Mouse (Mus musculus) stomach, embryonic 14.5 days (tissue): ENCODE data around the gene Polh. TPM values are rescaled to one million over a fixed set of nuclear protein-coding genes. Genes with fewer than 3 reads are reported as not detected.
A peak's percentile ranks its signal among the peaks of the same experiment; 100 is the strongest.

ENCODE experiments used
- ATAC-seq: fragments of 200-750 bp; cut with Nextera tagmentation; 2 replicates; pipeline ENCODE4 v1.8.0; 2017; ENCODE audit warnings: low read depth, moderate TSS enrichment; ENCODE audit not compliant: insufficient number of reproducible peaks, insufficient read depth, low FRiP score
- H3K27ac ChIP-seq: fragments of 300-500 bp; sonication (generic); 2 replicates; pipeline ENCODE4 v1.5.1; 2014; ENCODE audit warnings: mild to moderate bottlenecking, low read length, moderate library complexity, mixed read lengths
- H3K27me3 ChIP-seq: fragments of 300-500 bp; sonication (generic); 2 replicates; pipeline ENCODE4 v1.6.1; 2014; ENCODE audit warnings: low read length, control low read depth, mixed read lengths; ENCODE audit not compliant: control insufficient read depth, insufficient read depth
- H3K36me3 ChIP-seq: fragments of 300-500 bp; sonication (generic); 2 replicates; pipeline ENCODE4 v1.6.1; 2014; ENCODE audit warnings: mild to moderate bottlenecking, control low read depth, low read length, moderate library complexity, mixed read lengths; ENCODE audit not compliant: control insufficient read depth, insufficient read depth
- H3K4me1 ChIP-seq: fragments of 300-500 bp; sonication (generic); 2 replicates; pipeline ENCODE4 v1.6.1; 2014; ENCODE audit warnings: low read length, control low read depth, mixed read lengths; ENCODE audit not compliant: control insufficient read depth, insufficient read depth
- H3K4me2 ChIP-seq: fragments of 300-500 bp; sonication (generic); replicated peaks from 2 replicates; pipeline ENCODE4 v1.6.1; 2014; ENCODE audit warnings: low read depth, low read length, control low read depth
- H3K4me3 ChIP-seq: fragments of 300-500 bp; sonication (generic); 2 replicates; pipeline ENCODE4 v1.5.1; 2014; ENCODE audit warnings: low read depth, low read length, control low read depth
- H3K9ac ChIP-seq: fragments of 300-500 bp; sonication (generic); replicated peaks from 2 replicates; pipeline ENCODE4 v1.6.1; 2014; ENCODE audit warnings: low read depth, mild to moderate bottlenecking, control low read depth, low read length, moderate library complexity, mixed read lengths
- H3K9me3 ChIP-seq: fragments of 300-500 bp; sonication (generic); 2 replicates; pipeline ENCODE4 v1.6.1; 2016; ENCODE audit warnings: low read depth, low read length, control low read depth; ENCODE audit not compliant: control insufficient read depth
- WGBS: fragments of 180-500 bp; shearing (Covaris S2); extraction: QIAGEN DNeasy Blood & Tissue Kit; methylation state at CpG from one replicate; pipeline ENCODE4 v1.1.7; 2014; 5-methylcytosine and 5-hydroxymethylcytosine counted together
- polyA plus RNA-seq: library from polyadenylated mRNA; unstranded; fragments of >200 nt; fragmentation: Nextera tagmentation; extraction: Ambion mirVana; gene quantifications from 2 replicates; pipeline ENCODE4 v1.2.1, GENCODE M21; 2014

The Polh gene
- polyA plus RNA-seq, 1 experiment from 2014 or later = 14.7 TPM

DNA sequence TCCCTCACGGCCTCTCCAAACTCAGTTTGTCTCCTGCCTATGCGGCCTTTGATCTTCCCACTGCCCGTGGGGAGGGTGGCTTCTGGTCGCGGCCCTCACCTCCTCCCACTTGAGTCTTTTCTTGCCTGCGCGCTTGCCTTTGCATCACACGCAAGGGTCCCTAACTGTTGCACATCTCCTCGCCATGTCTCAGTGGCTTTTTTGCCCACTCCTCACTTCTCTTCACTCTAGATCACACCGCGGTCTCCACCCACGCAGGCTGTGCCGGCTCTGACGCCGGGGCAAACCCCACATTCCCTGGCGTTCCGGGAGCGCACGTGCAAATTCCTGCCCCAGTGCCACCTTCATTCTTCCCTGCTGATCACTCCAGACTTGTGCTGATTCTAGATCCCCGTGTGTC, 633 bp upstream of the Polh start:
- peak overlapping the region; percentile 76 for H3K4me3 ChIP-seq
- peak overlapping the region; percentile 62 for H3K4me2 ChIP-seq
- peaks cover 14% of the 10 kb centered on the region; the same call in 1 of the 2 replicates for H3K4me1 ChIP-seq
- H3K36me3 ChIP-seq = peaks cover 38% of the 10 kb centered on the region
- H3K27me3 ChIP-seq = no peaks in the 10 kb centered on the region
- under 1% methylated on average over 20 of the region's 20 CpGs for WGBS
- H3K9me3 ChIP-seq = no peaks in the 10 kb centered on the region
- H3K27ac ChIP-seq = peak overlapping the region; percentile 61
- peak overlapping the region; percentile 64 for H3K9ac ChIP-seq
- no peak for ATAC-seq

DNA sequence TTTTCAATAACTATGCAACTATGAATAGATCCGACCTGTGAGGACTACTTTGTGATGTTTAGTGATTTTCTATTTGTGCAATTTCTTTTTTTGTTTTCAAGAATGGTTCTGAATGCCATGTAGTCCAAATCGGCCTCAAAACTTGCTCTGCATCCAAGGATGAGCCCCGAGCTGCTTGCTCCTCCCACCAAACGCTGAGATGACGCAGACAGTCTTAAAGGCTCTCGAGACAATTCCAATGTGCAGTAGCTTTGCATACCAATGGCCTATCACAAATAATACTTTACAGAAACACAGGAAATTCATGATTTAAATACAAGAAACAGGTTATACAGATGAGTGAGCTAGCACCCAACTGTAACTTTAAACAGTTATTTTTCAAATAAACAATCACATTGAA, 1.3 kb downstream of the Polh start:
- peak overlapping the region; percentile 64; the same call in 1 of the 2 replicates for H3K9ac ChIP-seq
- H3K4me1 ChIP-seq = peaks cover 14% of the 10 kb centered on the region; the same call in 1 of the 2 replicates
- WGBS = 61% methylated on average over 6 of the region's 6 CpGs
- ATAC-seq = no peak
- H3K4me2 ChIP-seq = peak overlapping the region; percentile 83
- no peak overlapping the region for H3K27ac ChIP-seq
- no peaks in the 10 kb centered on the region for H3K9me3 ChIP-seq
- no peaks in the 10 kb centered on the region for H3K27me3 ChIP-seq
- H3K36me3 ChIP-seq = peaks cover 35% of the 10 kb centered on the region; the same call in 1 of the 2 replicates
- H3K4me3 ChIP-seq = peak overlapping the region; percentile 76; the same call in 1 of the 2 replicates

DNA sequence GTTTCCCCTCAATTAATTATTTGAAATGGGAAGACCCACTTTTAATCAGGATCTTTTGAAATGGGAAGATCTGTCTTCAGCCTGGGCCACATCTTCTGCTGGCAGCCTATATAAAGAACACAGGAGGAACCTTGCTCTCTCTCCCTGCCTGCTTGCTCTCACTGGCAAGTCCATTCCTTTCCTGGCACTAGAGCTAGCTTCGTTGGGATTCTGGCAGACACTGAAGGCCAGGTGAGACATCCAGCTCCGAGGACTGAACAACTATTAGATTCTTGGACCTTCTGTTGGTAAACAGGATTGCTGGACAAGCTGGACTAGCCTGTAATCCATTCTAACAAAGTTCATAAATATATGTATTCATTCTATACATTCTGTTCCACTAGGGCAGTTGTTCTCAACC, 13.6 kb downstream of the Polh start:
- Histone ChIP-seq H3K4me1 (no peaks in the 10 kb centered on the region), H3K4me3 (no peak overlapping the region), H3K36me3 (peaks cover 64% of the 10 kb centered on the region), H3K4me2 (no peak overlapping the region), H3K9ac (no peak overlapping the region), H3K27ac (no peak overlapping the region), H3K9me3 (no peaks in the 10 kb centered on the region), H3K27me3 (no peaks in the 10 kb centered on the region)
- WGBS = 96% methylated on average over 2 of the region's 2 CpGs
- ATAC-seq = no peak

DNA sequence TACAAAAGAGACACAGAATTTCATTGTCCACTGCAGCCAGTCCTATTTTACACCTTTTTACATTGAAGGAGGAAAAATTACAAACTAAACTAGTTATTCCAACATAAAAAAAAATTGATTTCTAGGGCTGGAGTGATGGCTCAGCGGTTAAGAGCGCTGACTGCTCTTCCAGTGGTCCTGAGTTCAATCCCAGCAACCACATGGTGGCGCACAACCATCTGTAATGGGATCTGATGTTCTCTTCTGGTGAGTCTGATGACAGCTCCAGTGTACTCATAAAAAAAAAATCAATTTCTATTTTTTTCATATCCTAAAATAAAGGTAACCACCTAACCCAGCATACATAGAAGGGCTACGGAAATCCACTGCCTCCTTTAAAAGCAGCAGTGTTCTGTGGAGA, 20.2 kb downstream of the Polh start:
- Histone ChIP-seq H3K9me3 (no peaks in the 10 kb centered on the region), H3K4me1 (no peaks in the 10 kb centered on the region), H3K36me3 (peaks cover 76% of the 10 kb centered on the region), H3K27me3 (no peaks in the 10 kb centered on the region), H3K4me3 (no peak overlapping the region), H3K9ac (no peak overlapping the region), H3K27ac (no peak overlapping the region), H3K4me2 (no peak overlapping the region)
- no peak for ATAC-seq
- WGBS = 84% methylated on average over 4 of the region's 4 CpGs

DNA sequence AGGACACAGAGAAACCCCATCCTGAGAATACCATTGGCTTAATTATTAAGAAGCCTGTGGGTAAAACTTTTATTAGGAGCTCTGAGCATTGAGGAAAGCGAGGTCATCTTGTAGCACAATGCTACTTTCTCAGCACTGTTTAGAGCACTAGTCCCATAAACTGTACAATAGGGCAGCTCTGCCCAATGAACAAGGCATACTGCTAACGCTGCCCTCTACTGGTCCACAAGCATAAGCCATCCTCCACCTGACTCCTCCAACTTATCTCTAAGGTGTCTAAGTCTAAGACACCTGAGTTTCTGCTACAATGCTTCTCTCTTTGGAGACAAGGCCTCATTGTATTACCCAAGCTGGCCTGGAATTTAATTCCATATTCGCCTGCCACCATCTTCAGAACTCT, 31.9 kb downstream of the Polh start:
- ATAC-seq = no peak
- WGBS = 76% methylated on average over 3 of the region's 3 CpGs
- no peak overlapping the region for H3K9ac ChIP-seq
- no peak overlapping the region for H3K4me2 ChIP-seq
- H3K36me3 ChIP-seq = peaks cover 82% of the 10 kb centered on the region
- H3K9me3 ChIP-seq = no peaks in the 10 kb centered on the region
- no peak overlapping the region for H3K27ac ChIP-seq
- no peak overlapping the region for H3K4me3 ChIP-seq
- no peaks in the 10 kb centered on the region for H3K27me3 ChIP-seq
- H3K4me1 ChIP-seq = no peaks in the 10 kb centered on the region

DNA sequence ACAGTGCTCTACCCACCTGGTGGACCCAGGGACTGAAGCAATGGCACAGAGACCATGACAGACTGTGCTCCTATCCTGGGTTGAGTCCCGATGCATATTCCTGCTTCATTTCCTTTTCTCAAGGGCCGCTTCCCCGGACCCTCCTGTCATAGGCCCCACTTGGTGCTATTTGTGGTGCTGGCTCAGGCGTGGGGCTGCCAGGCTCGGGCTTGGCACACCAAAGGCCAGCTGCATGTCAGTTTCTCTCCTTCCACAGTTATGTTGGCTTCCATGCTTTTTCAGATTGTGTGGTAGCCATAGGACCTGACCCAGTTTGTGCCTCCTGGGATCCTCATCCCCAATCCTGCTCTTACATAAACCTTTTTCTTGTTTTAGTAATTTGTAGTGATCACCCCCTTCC, 33.7 kb downstream of the Polh start:
- H3K4me1 ChIP-seq = no peaks in the 10 kb centered on the region
- no peak overlapping the region for H3K27ac ChIP-seq
- no peak for ATAC-seq
- 94% methylated on average over 5 of the region's 5 CpGs for WGBS
- H3K4me3 ChIP-seq = no peak overlapping the region
- H3K9me3 ChIP-seq = no peaks in the 10 kb centered on the region
- H3K36me3 ChIP-seq = peaks cover 87% of the 10 kb centered on the region
- no peak overlapping the region for H3K9ac ChIP-seq
- H3K27me3 ChIP-seq = no peaks in the 10 kb centered on the region
- no peak overlapping the region for H3K4me2 ChIP-seq

DNA sequence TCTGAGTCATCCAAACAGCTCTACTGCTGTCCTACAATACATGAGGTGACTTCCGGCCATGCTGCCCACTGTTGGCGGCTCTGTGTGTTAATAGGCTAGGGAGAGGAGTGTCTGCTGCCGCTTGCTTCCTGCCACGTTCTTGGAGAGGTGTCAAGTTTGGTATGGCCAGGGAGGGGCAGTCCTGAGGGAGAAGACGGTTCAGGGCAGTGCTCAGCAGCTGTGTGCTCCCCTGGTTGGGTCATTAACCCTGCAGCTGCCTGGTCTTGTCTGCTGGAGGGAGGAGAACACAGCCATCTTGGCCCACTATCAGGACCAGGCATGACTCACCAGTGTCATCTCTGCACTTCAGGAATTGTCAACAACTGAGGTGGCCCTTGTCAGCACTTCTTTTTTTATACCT, 34.1 kb downstream of the Polh start:
- WGBS = 53% methylated on average over 5 of the region's 5 CpGs
- H3K4me3 ChIP-seq = no peak overlapping the region
- H3K27ac ChIP-seq = no peak overlapping the region
- no peak overlapping the region for H3K9ac ChIP-seq
- peaks cover 87% of the 10 kb centered on the region for H3K36me3 ChIP-seq
- H3K9me3 ChIP-seq = no peaks in the 10 kb centered on the region
- no peak for ATAC-seq
- H3K27me3 ChIP-seq = no peaks in the 10 kb centered on the region
- H3K4me1 ChIP-seq = 0 out of 2 replicates have a peak, but pooled peaks cover under 1% of the 10 kb centered on the region
- H3K4me2 ChIP-seq = no peak overlapping the region

DNA sequence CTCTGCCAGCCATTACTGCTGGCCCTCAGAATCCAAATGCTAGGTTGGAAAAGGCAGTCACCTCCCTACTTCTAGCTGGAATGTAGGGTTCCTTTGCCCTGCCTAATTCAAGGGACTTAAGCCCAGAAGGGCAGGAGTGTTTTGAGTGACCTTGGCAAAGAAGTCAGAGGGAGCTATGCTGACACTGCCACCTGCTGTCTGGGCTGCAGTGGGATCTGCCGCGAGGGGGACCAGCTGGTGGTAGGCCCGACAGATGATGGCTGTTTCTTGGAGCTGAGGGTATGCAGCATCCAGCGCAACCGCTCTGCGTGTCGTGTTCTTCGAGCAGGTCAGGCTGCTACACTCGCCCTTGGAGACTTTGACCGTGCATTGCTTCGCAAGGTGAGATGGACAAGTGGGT, 35.4 kb downstream of the Polh start:
- no peaks in the 10 kb centered on the region for H3K9me3 ChIP-seq
- H3K9ac ChIP-seq = no peak overlapping the region
- no peak overlapping the region for H3K4me2 ChIP-seq
- H3K36me3 ChIP-seq = peaks cover 73% of the 10 kb centered on the region
- H3K4me1 ChIP-seq = peaks cover 13% of the 10 kb centered on the region
- WGBS = 77% methylated on average over 11 of the region's 11 CpGs
- no peak overlapping the region for H3K27ac ChIP-seq
- no peak overlapping the region for H3K4me3 ChIP-seq
- H3K27me3 ChIP-seq = no peaks in the 10 kb centered on the region
- ATAC-seq = no peak

DNA sequence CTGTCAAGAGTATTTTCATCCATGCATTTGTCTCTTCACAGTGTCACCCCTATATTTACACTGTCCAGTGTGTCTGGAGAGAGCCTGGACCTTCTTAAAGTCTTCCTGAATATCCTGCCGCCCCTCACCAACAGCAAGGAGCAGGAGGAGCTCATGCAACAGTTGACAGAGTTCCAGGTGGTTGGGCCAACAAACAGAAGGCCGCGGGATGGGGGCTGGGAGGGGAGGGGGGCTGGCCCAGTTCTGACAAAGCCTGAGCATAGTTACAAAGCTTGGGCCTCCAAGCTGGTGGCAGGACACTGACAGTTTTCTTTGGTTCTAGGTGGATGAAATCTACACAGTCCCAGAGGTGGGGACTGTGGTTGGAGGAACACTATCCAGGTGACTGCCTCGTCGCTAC, 36.2 kb downstream of the Polh start:
- H3K9ac ChIP-seq = no peak overlapping the region
- H3K4me3 ChIP-seq = no peak overlapping the region
- no peaks in the 10 kb centered on the region for H3K27me3 ChIP-seq
- no peak overlapping the region for H3K27ac ChIP-seq
- H3K4me1 ChIP-seq = peaks cover 17% of the 10 kb centered on the region
- WGBS = 81% methylated on average over 5 of the region's 5 CpGs
- no peak for ATAC-seq
- no peaks in the 10 kb centered on the region for H3K9me3 ChIP-seq
- H3K36me3 ChIP-seq = peaks cover 69% of the 10 kb centered on the region
- no peak overlapping the region for H3K4me2 ChIP-seq
